Mouse (Mus musculus) ES-E14 (cell line): ENCODE results near the gene 4930519P11Rik. TPM values are rescaled to one million over a fixed set of nuclear protein-coding genes. Genes with fewer than 3 reads are reported as not detected.
A peak's percentile ranks its signal among the peaks of the same experiment; 100 is the strongest.

Experiments used
- DNase-seq: peaks from one replicate; pipeline ENCODE4 v3.0.0-alpha.2; 2013; ENCODE audit warnings: low read depth, low spot score
- H3K27ac ChIP-seq: 2 replicates; pipeline ENCODE4 v1.5.1; 2012; ENCODE audit warnings: low read depth, mild to moderate bottlenecking, low read length, moderate library complexity, mixed read lengths; ENCODE audit not compliant: poor library complexity, insufficient read depth, severe bottlenecking
- H3K36me3 ChIP-seq: 2 replicates; pipeline ENCODE4 v1.6.1; 2012; ENCODE audit warnings: mild to moderate bottlenecking, low read length, moderate library complexity, mixed read lengths; ENCODE audit not compliant: control insufficient read depth, poor library complexity, insufficient read depth, severe bottlenecking
- H3K4me1 ChIP-seq, 2 experiments: fragments of 150-350 bp in 1 of 2; sonication (generic) in 1 of 2; 2 replicates each; pipeline ENCODE4 v1.6.1; 2012; ENCODE audit warnings: low read length in 2 of 2, mild to moderate bottlenecking in 1 of 2, mixed read lengths in 1 of 2; ENCODE audit not compliant: control insufficient read depth in 2 of 2, insufficient read depth in 2 of 2, poor library complexity in 1 of 2
- H3K4me3 ChIP-seq, 2 experiments: fragments of 150-350 bp in 1 of 2; sonication (generic) in 1 of 2; 2 replicates each; pipeline ENCODE4 v1.5.1; 2012; ENCODE audit warnings: low read length in 2 of 2, low read depth in 1 of 2, mild to moderate bottlenecking in 1 of 2, mixed read lengths in 1 of 2; ENCODE audit not compliant: insufficient read depth in 1 of 2, poor library complexity in 1 of 2, severe bottlenecking in 1 of 2
- H3K9ac ChIP-seq: 2 replicates; pipeline ENCODE4 v1.6.1; 2012; ENCODE audit warnings: low read depth, mild to moderate bottlenecking, low read length, mixed read lengths; ENCODE audit not compliant: poor library complexity, insufficient read depth, severe bottlenecking
- H3K9me3 ChIP-seq: fragments of 150-350 bp; sonication (generic); 2 replicates; pipeline ENCODE4 v1.6.1; 2012; ENCODE audit warnings: low read depth, mild to moderate bottlenecking, low read length; ENCODE audit not compliant: control insufficient read depth, insufficient read depth
- CHD2 ChIP-seq: IDR thresholded peaks from 2 replicates; pipeline ENCODE4 v1.6.1; 2014; ENCODE audit warnings: mild to moderate bottlenecking, low read depth, low read length, inconsistent platforms
- HCFC1 ChIP-seq: IDR thresholded peaks from 2 replicates; pipeline ENCODE4 v1.6.1; 2012; ENCODE audit warnings: low read length, inconsistent platforms, borderline replicate concordance; ENCODE audit not compliant: insufficient read depth
- MAFK ChIP-seq: IDR thresholded peaks from 2 replicates; pipeline ENCODE4 v1.6.1; 2014; ENCODE audit warnings: mild to moderate bottlenecking, low read depth, low read length, inconsistent platforms; ENCODE audit not compliant: insufficient read depth
- ZC3H11A ChIP-seq: IDR thresholded peaks from 2 replicates; pipeline ENCODE4 v1.6.1; 2012; ENCODE audit warnings: low read depth, mild to moderate bottlenecking, inconsistent platforms, low read length, borderline replicate concordance
- ZNF384 ChIP-seq: IDR thresholded peaks from 2 replicates; pipeline ENCODE4 v1.6.1; 2012; ENCODE audit warnings: low read depth, low read length, inconsistent platforms
- in situ Hi-C, 2 experiments: fragments of 600-800 bp; cut with MboI; formaldehyde crosslinking; loops; one replicate each; pipeline ENCODE4 v1.15.1; 2025; ENCODE audit warnings: low sequenced_read_pairs in 2 of 2, inconsistent platforms in 1 of 2; ENCODE audit not compliant: unreplicated experiment in 2 of 2
- total RNA-seq: library from RNA; depleted of rRNA; stranded (reverse); fragments of 300-350 nt; gene quantifications from 2 replicates; pipeline ENCODE4 v1.2.3, GENCODE M21; 2012

4930519P11Rik gene
- total RNA-seq, 1 experiment: 0.67 TPM

DNA sequence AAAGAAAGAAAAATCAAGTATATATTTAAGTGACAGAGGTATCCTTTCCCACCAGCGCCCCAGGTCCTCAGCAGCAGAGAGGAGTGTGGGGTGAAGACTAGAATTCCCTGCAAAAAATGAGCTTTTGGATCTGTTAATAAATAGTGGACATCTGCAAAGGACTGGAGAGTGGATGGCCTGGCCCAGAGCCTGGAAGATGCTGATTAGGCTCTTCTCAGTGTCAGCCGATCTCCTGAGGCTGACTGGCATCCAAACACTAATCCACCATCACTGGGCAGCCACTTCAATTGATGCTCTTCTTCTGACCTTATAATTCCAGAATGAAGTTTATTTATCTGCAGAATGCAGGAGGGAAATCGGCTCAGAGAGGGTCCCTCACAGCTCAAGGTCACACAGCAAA lies 40.2 kb downstream of the 4930519P11Rik start:
- peaks cover 2% of the 10 kb centered on the region; the same call in 1 of the 2 replicates for H3K36me3 ChIP-seq
- in situ Hi-C loops: no loop called here
- TF ChIP-seq ZC3H11A: no peak
- TF ChIP-seq HCFC1: no peak
- no peak for TF ChIP-seq CHD2
- TF ChIP-seq MAFK: no peak
- TF ChIP-seq ZNF384: no peak
- H3K9ac ChIP-seq: no peak overlapping the region
- H3K9me3 ChIP-seq: no peaks in the 10 kb centered on the region
- peaks cover 14 to 29% of the 10 kb centered on the region in 2 experiments for H3K4me1 ChIP-seq
- H3K4me3 ChIP-seq: no peak overlapping the region
- H3K27ac ChIP-seq: no peak overlapping the region
- DNase-seq: no peak

DNA sequence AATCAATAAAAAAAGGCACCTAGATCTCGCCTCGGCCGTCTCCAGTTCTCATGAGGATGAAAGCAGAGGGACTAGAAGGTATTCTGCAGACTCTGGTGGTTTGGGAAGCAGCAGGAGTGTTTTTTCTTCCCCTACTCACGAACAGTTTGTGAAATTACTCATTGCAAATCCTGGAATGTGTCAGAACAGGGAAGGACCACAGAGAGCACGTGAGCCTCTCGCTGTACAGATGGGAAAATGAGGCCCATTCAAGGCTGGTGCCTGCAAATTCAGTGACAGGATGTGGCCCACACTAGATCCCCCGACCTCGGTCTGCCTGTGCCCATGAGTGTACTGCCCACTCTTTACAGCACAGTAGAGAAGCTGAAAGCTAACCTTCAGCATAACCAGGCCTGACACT lies 41.3 kb downstream of the 4930519P11Rik start:
- Histone ChIP-seq H3K36me3 (peaks cover 2% of the 10 kb centered on the region; the same call in 1 of the 2 replicates), H3K4me1 (peaks cover 12 to 26% of the 10 kb centered on the region in 2 experiments), H3K9me3 (no peaks in the 10 kb centered on the region), H3K27ac (no peak overlapping the region), H3K9ac (no peak overlapping the region), H3K4me3 (no peak overlapping the region)
- no peak for DNase-seq
- in situ Hi-C loops: no loop called here
- TF ChIP-seq ZNF384 (no peak), ZC3H11A (no peak), CHD2 (no peak), MAFK (no peak), HCFC1 (no peak)

GRCm38 (mm10) chr2:154571266-154571665 lies 42.0 kb downstream of the 4930519P11Rik start:
- in situ Hi-C loops: no loop called here

GRCm38 (mm10) chr2:154570666-154571065 lies 42.6 kb downstream of the 4930519P11Rik start:
- no peak for DNase-seq
- no peak for TF ChIP-seq MAFK
- no peak for TF ChIP-seq ZC3H11A
- no peak for TF ChIP-seq HCFC1
- Histone ChIP-seq H3K36me3 (peaks cover 2% of the 10 kb centered on the region; the same call in 1 of the 2 replicates), H3K4me3 (peak overlapping the region; percentile 38 to 95; a peak in 2 of 4 replicates), H3K9me3 (no peaks in the 10 kb centered on the region), H3K9ac (peak overlapping the region; percentile 35; the same call in 1 of the 2 replicates), H3K4me1 (peaks cover 11 to 27% of the 10 kb centered on the region in 2 experiments), H3K27ac (no peak overlapping the region)
- in situ Hi-C loops: no loop called here

More at GRCm38 (mm10) chr2:154571266-154571665, 42.0 kb downstream of the 4930519P11Rik start:
- H3K27ac ChIP-seq: no peak overlapping the region
- H3K36me3 ChIP-seq: peaks cover 2% of the 10 kb centered on the region; the same call in 1 of the 2 replicates
- peaks cover 11 to 25% of the 10 kb centered on the region in 2 experiments for H3K4me1 ChIP-seq
- no peak overlapping the region for H3K4me3 ChIP-seq
- TF ChIP-seq ZC3H11A (no peak), HCFC1 (no peak), CHD2 (no peak), MAFK (no peak), ZNF384 (no peak)
- no peaks in the 10 kb centered on the region for H3K9me3 ChIP-seq
- no peak overlapping the region for H3K9ac ChIP-seq
- no peak for DNase-seq

DNA sequence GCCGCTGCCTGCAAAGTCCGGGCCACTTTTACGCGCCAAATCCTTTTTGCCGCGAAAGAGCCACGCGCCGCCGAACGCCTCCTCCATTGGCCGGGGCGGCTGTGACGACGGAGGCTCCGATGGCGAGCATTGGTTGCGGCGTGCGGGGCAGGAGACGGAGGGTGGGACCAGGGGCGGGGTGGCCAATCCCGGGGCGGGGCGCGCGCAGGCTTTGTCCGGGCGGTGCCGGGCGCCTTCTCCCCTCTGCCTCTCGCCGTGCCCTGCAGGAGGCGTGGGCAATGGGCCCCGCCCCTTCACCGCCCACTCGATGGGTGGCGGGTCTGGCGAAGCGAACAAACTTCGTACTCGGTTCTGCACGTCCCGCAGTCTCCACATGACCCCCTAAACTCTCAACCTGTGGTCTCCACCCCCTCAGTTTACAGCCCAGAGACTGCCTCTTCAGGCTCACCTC lies 43.4 kb downstream of the 4930519P11Rik start, which contains the start of gene E2f1:
Gene E2f1 (minus strand): TSS at position 57 of the 451 bp plus-strand sequence.
- Histone ChIP-seq H3K9me3 (no peaks in the 10 kb centered on the region), H3K4me1 (peaks cover 11 to 27% of the 10 kb centered on the region in 2 experiments), H3K4me3 (peak within 1 kb of the TSS; percentile 91 to 95), H3K36me3 (peaks cover 2% of the 10 kb centered on the region; the same call in 1 of the 2 replicates), H3K9ac (peak within 1 kb of the TSS; percentile 93), H3K27ac (peak within 1 kb of the TSS; percentile 85)
- peak; percentile 89 for DNase-seq
- in situ Hi-C loops: no loop called here
- TF ChIP-seq MAFK (no peak), HCFC1 (peak; percentile 59; the same call in 1 of the 2 replicates)
